Mouse (Mus musculus) hindbrain, embryonic 14.5 days (tissue): Measurements from ENCODE around the gene Ddx4. TPM values are rescaled to one million over a fixed set of nuclear protein-coding genes. Genes with fewer than 3 reads are reported as not detected.

Source experiments
- ATAC-seq: fragments of 200-750 bp; cut with Nextera tagmentation; 2 replicates; pipeline ENCODE4 v1.8.0; 2017; ENCODE audit warnings: moderate number of reproducible peaks, mild to moderate bottlenecking, moderate TSS enrichment, moderate library complexity; ENCODE audit not compliant: low FRiP score
- DNase-seq: peaks from one replicate; pipeline ENCODE4 v3.0.0-alpha.2; 2015; ENCODE audit warnings: low spot score
- H3K27ac ChIP-seq: fragments of 300-500 bp; sonication (generic); 2 replicates; pipeline ENCODE4 v1.5.1; 2014; ENCODE audit warnings: mild to moderate bottlenecking, moderate library complexity
- H3K27me3 ChIP-seq: fragments of 300-500 bp; sonication (generic); 2 replicates; pipeline ENCODE4 v1.6.1; 2014; ENCODE audit warnings: mild to moderate bottlenecking, low read length, mixed read lengths; ENCODE audit not compliant: control insufficient read depth, insufficient read depth
- H3K36me3 ChIP-seq: fragments of 300-500 bp; sonication (generic); replicated peaks from 2 replicates; pipeline ENCODE4 v1.6.1; 2014; ENCODE audit not compliant: control insufficient read depth, insufficient read depth
- H3K4me1 ChIP-seq: fragments of 300-500 bp; sonication (generic); replicated peaks from 2 replicates; pipeline ENCODE4 v1.6.1; 2014; ENCODE audit warnings: antibody characterized with exemption, low read length, mixed read lengths; ENCODE audit not compliant: control insufficient read depth, insufficient read depth
- H3K4me2 ChIP-seq: fragments of 300-500 bp; sonication (generic); replicated peaks from 2 replicates; pipeline ENCODE4 v1.6.1; 2014; ENCODE audit warnings: mild to moderate bottlenecking, moderate library complexity
- H3K4me3 ChIP-seq: fragments of 300-500 bp; sonication (generic); replicated peaks from 2 replicates; pipeline ENCODE4 v1.5.1; 2014; ENCODE audit warnings: mild to moderate bottlenecking, low read length
- H3K9ac ChIP-seq: fragments of 300-500 bp; sonication (generic); 2 replicates; pipeline ENCODE4 v1.6.1; 2014
- H3K9me3 ChIP-seq: fragments of 300-500 bp; sonication (generic); 2 replicates; pipeline ENCODE4 v1.6.1; 2016; ENCODE audit warnings: low read length; ENCODE audit not compliant: control insufficient read depth
- WGBS: fragments of 180-500 bp; shearing (Covaris S2); extraction: QIAGEN DNeasy Blood & Tissue Kit; methylation state at CpG from one replicate; pipeline ENCODE4 v1.1.7; 2014; 5-methylcytosine and 5-hydroxymethylcytosine counted together
- polyA plus RNA-seq: library from polyadenylated mRNA; unstranded; fragments of >200 nt; fragmentation: Nextera tagmentation; extraction: Ambion mirVana; gene quantifications from 2 replicates; pipeline ENCODE4 v1.2.1, GENCODE M21; 2014

Ddx4 gene
- polyA plus RNA-seq, 1 experiment from 2014 or later: 2.0 TPM

GRCm38 (mm10) chr13:112672797-112673196 lies 20.5 kb upstream of the Ddx4 start:
- H3K4me2 ChIP-seq: no peak overlapping the region
- ATAC-seq (no peak), DNase-seq (no peak)
- peaks cover 40% of the 10 kb centered on the region for H3K36me3 ChIP-seq
- H3K9ac ChIP-seq: no peak overlapping the region
- no peaks in the 10 kb centered on the region for H3K27me3 ChIP-seq
- H3K27ac ChIP-seq: no peak overlapping the region
- no peak overlapping the region for H3K4me3 ChIP-seq
- WGBS: 87% methylated on average over 6 of the region's 6 CpGs
- H3K4me1 ChIP-seq: no peaks in the 10 kb centered on the region
- H3K9me3 ChIP-seq: no peaks in the 10 kb centered on the region

GRCm38 (mm10) chr13:112671708-112672107 lies 19.4 kb upstream of the Ddx4 start:
- H3K36me3 ChIP-seq: peaks cover 40% of the 10 kb centered on the region
- no peak overlapping the region for H3K9ac ChIP-seq
- no peak overlapping the region for H3K4me2 ChIP-seq
- no peaks in the 10 kb centered on the region for H3K27me3 ChIP-seq
- WGBS: 72% methylated on average over 13 of the region's 13 CpGs
- no peaks in the 10 kb centered on the region for H3K9me3 ChIP-seq
- no peak overlapping the region for H3K27ac ChIP-seq
- ATAC-seq (no peak), DNase-seq (no peak)
- H3K4me3 ChIP-seq: no peak overlapping the region
- no peaks in the 10 kb centered on the region for H3K4me1 ChIP-seq

GRCm38 (mm10) chr13:112667215-112667614 lies 14.9 kb upstream of the Ddx4 start:
- 87% methylated on average over 9 of the region's 9 CpGs for WGBS
- Histone ChIP-seq H3K9me3 (no peaks in the 10 kb centered on the region), H3K4me2 (no peak overlapping the region), H3K4me3 (no peak overlapping the region), H3K4me1 (no peaks in the 10 kb centered on the region), H3K27ac (no peak overlapping the region), H3K9ac (no peak overlapping the region), H3K27me3 (no peaks in the 10 kb centered on the region), H3K36me3 (peaks cover 28% of the 10 kb centered on the region)
- ATAC-seq (no peak), DNase-seq (no peak)

GRCm38 (mm10) chr13:112666433-112667024 lies 14.3 kb upstream of the Ddx4 start:
- peaks cover 2% of the 10 kb centered on the region for H3K4me1 ChIP-seq
- no peak overlapping the region for H3K4me2 ChIP-seq
- WGBS: 92% methylated on average over 10 of the region's 10 CpGs
- H3K27ac ChIP-seq: no peak overlapping the region
- no peaks in the 10 kb centered on the region for H3K27me3 ChIP-seq
- H3K36me3 ChIP-seq: peaks cover 22% of the 10 kb centered on the region
- no peak for DNase-seq
- no peaks in the 10 kb centered on the region for H3K9me3 ChIP-seq
- ATAC-seq: no peak
- H3K4me3 ChIP-seq: no peak overlapping the region
- H3K9ac ChIP-seq: no peak overlapping the region

GRCm38 (mm10) chr13:112661687-112662086 lies 9.4 kb upstream of the Ddx4 start:
- Histone ChIP-seq H3K27ac (no peak overlapping the region), H3K9ac (no peak overlapping the region), H3K36me3 (no peaks in the 10 kb centered on the region), H3K4me3 (0 out of 2 replicates have a peak overlapping the region, but pooled peaks have one; percentile 68), H3K4me2 (peak overlapping the region; percentile 77), H3K4me1 (peaks cover 7% of the 10 kb centered on the region), H3K27me3 (no peaks in the 10 kb centered on the region), H3K9me3 (no peaks in the 10 kb centered on the region)
- DNase-seq (no peak), ATAC-seq (no peak)
- WGBS: 80% methylated on average over 2 of the region's 2 CpGs

GRCm38 (mm10) chr13:112660574-112661381 lies 8.5 kb upstream of the Ddx4 start, which contains the start of gene Slc38a9:
Gene Slc38a9, plus strand, starts transcription at chr13:112660751.
- peak; percentile 95 for DNase-seq
- H3K27me3 ChIP-seq: no peaks in the 10 kb centered on the region
- ATAC-seq: peak; percentile 99
- no peaks in the 10 kb centered on the region for H3K36me3 ChIP-seq
- H3K4me3 ChIP-seq: peak within 1 kb of the TSS; percentile 68
- H3K4me1 ChIP-seq: peaks cover 7% of the 10 kb centered on the region
- H3K4me2 ChIP-seq: peak within 1 kb of the TSS; percentile 77
- WGBS: under 1% methylated on average over 33 of the region's 33 CpGs
- no peaks in the 10 kb centered on the region for H3K9me3 ChIP-seq
- H3K27ac ChIP-seq: peak within 1 kb of the TSS; percentile 82
- H3K9ac ChIP-seq: peak within 1 kb of the TSS; percentile 73

- Histone ChIP-seq H3K27me3 (no peaks in the 10 kb centered on the region), H3K9ac (peak overlapping the region; percentile 55), H3K36me3 (no peaks in the 10 kb centered on the region), H3K4me2 (peak overlapping the region; percentile 77), H3K9me3 (no peaks in the 10 kb centered on the region), H3K4me3 (peak overlapping the region; percentile 68), H3K4me1 (peaks cover 7% of the 10 kb centered on the region), H3K27ac (no peak overlapping the region)
- WGBS: 5% methylated on average over 10 of the region's 10 CpGs
- ATAC-seq (peak; percentile 35; the same call in 1 of the 2 replicates), DNase-seq (no peak)
These were observed 7.8 kb upstream of the Ddx4 start for GRCm38 (mm10) chr13:112659986-112660573.

- Histone ChIP-seq H3K27ac (no peak overlapping the region), H3K9me3 (peaks cover 12% of the 10 kb centered on the region; the same call in 1 of the 2 replicates), H3K4me1 (no peaks in the 10 kb centered on the region), H3K4me2 (no peak overlapping the region), H3K4me3 (no peak overlapping the region), H3K27me3 (no peaks in the 10 kb centered on the region), H3K36me3 (no peaks in the 10 kb centered on the region), H3K9ac (no peak overlapping the region)
- WGBS: 92% methylated on average over 3 of the region's 3 CpGs
- ATAC-seq (no peak), DNase-seq (no peak)
These were observed 1.1 kb downstream of the Ddx4 start for GRCm38 (mm10) chr13:112651183-112651582.

- Histone ChIP-seq H3K36me3 (no peaks in the 10 kb centered on the region), H3K4me1 (no peaks in the 10 kb centered on the region), H3K9me3 (no peaks in the 10 kb centered on the region), H3K27me3 (no peaks in the 10 kb centered on the region), H3K27ac (no peak overlapping the region), H3K4me2 (no peak overlapping the region), H3K9ac (no peak overlapping the region), H3K4me3 (no peak overlapping the region)
- ATAC-seq: no peak
- DNase-seq: no peak
- 75% methylated on average over 1 of the region's 1 CpGs for WGBS
These were observed 6.6 kb downstream of the Ddx4 start for GRCm38 (mm10) chr13:112645529-112646186.
